Mouse (Mus musculus) liver, embryonic 15.5 days (tissue): ENCODE measurements at regions not wholly inside any gene's neighbourhood (a gene's known extent, or its start where the extent isn't known, plus 50 kb on each side); places are given as distances from the start of the nearest gene placed in this dataset.

ENCODE experiments used
- ATAC-seq: fragments of 200-750 bp; cut with Nextera tagmentation; 2 replicates; pipeline ENCODE4 v1.8.0; 2017; ENCODE audit warnings: moderate number of reproducible peaks, mild to moderate bottlenecking, moderate library complexity; ENCODE audit not compliant: insufficient read depth
- H3K27ac ChIP-seq: fragments of 300-500 bp; sonication (generic); replicated peaks from 2 replicates; pipeline ENCODE4 v1.5.1; 2015; ENCODE audit warnings: mild to moderate bottlenecking, inconsistent platforms
- H3K27me3 ChIP-seq: fragments of 300-500 bp; sonication (generic); 2 replicates; pipeline ENCODE4 v1.6.1; 2015; ENCODE audit warnings: mild to moderate bottlenecking, inconsistent platforms
- H3K36me3 ChIP-seq: fragments of 300-500 bp; sonication (generic); replicated peaks from 2 replicates; pipeline ENCODE4 v1.6.1; 2015; ENCODE audit warnings: moderate library complexity, mild to moderate bottlenecking, inconsistent platforms
- H3K4me1 ChIP-seq: fragments of 300-500 bp; sonication (generic); replicated peaks from 2 replicates; pipeline ENCODE4 v1.6.1; 2015; ENCODE audit warnings: inconsistent platforms
- H3K4me2 ChIP-seq: fragments of 300-500 bp; sonication (generic); 2 replicates; pipeline ENCODE4 v1.6.1; 2015; ENCODE audit warnings: moderate library complexity, mild to moderate bottlenecking, inconsistent platforms
- H3K4me3 ChIP-seq: fragments of 300-500 bp; sonication (generic); replicated peaks from 2 replicates; pipeline ENCODE4 v1.5.1; 2015; ENCODE audit warnings: mild to moderate bottlenecking, inconsistent platforms
- H3K9ac ChIP-seq: fragments of 300-500 bp; sonication (generic); 2 replicates; pipeline ENCODE4 v1.6.1; 2015; ENCODE audit warnings: moderate library complexity, mild to moderate bottlenecking, inconsistent platforms
- H3K9me3 ChIP-seq: fragments of 300-500 bp; sonication (generic); replicated peaks from 2 replicates; pipeline ENCODE4 v1.6.1; 2016; ENCODE audit warnings: inconsistent platforms
- WGBS: fragments of 180-500 bp; shearing (Covaris S2); methylation state at CpG from one replicate; pipeline ENCODE4 v1.1.7; 2015; ENCODE audit warnings: mixed read lengths; ENCODE audit not compliant: insufficient replicate concordance; 5-methylcytosine and 5-hydroxymethylcytosine counted together

- no peaks in the 10 kb centered on the region for H3K4me1 ChIP-seq
- no peaks in the 10 kb centered on the region for H3K36me3 ChIP-seq
- H3K4me2 ChIP-seq, result no peak overlapping the region
- H3K27me3 ChIP-seq, result no peaks in the 10 kb centered on the region
- WGBS, result 68% methylated on average over 9 of the region's 9 CpGs
- H3K4me3 ChIP-seq, result no peak overlapping the region
- ATAC-seq, result no peak
- H3K9me3 ChIP-seq, result no peaks in the 10 kb centered on the region
- H3K9ac ChIP-seq, result no peak overlapping the region
- no peak overlapping the region for H3K27ac ChIP-seq
Measured at GRCm38 (mm10) chr7:134498716-134499115, 113.3 kb upstream of the D7Ertd443e start.

- Histone ChIP-seq H3K4me2 (no peak overlapping the region), H3K4me3 (no peak overlapping the region), H3K9ac (no peak overlapping the region), H3K36me3 (no peaks in the 10 kb centered on the region), H3K9me3 (no peaks in the 10 kb centered on the region), H3K27me3 (no peaks in the 10 kb centered on the region), H3K4me1 (no peaks in the 10 kb centered on the region), H3K27ac (no peak overlapping the region)
- no peak for ATAC-seq
- 49% methylated on average over 4 of the region's 4 CpGs for WGBS
Measured at GRCm38 (mm10) chr7:134499429-134499828, 114.0 kb upstream of the D7Ertd443e start.

GRCm38 (mm10) chr7:134500210-134500609 is 114.7 kb upstream of the D7Ertd443e start:
- 54% methylated on average over 4 of the region's 4 CpGs for WGBS
- no peaks in the 10 kb centered on the region for H3K9me3 ChIP-seq
- H3K4me2 ChIP-seq, result no peak overlapping the region
- H3K4me1 ChIP-seq, result no peaks in the 10 kb centered on the region
- no peak overlapping the region for H3K9ac ChIP-seq
- H3K27me3 ChIP-seq, result no peaks in the 10 kb centered on the region
- no peak overlapping the region for H3K4me3 ChIP-seq
- H3K27ac ChIP-seq, result no peak overlapping the region
- H3K36me3 ChIP-seq, result no peaks in the 10 kb centered on the region
- no peak for ATAC-seq

GRCm38 (mm10) chr7:134501079-134501478 is 115.6 kb upstream of the D7Ertd443e start:
- 17% methylated on average over 1 of the region's 1 CpGs for WGBS
- H3K27ac ChIP-seq, result no peak overlapping the region
- H3K27me3 ChIP-seq, result no peaks in the 10 kb centered on the region
- ATAC-seq, result no peak
- no peaks in the 10 kb centered on the region for H3K4me1 ChIP-seq
- H3K4me3 ChIP-seq, result no peak overlapping the region
- no peaks in the 10 kb centered on the region for H3K9me3 ChIP-seq
- H3K9ac ChIP-seq, result no peak overlapping the region
- H3K36me3 ChIP-seq, result no peaks in the 10 kb centered on the region
- no peak overlapping the region for H3K4me2 ChIP-seq

- Histone ChIP-seq H3K4me2 (no peak overlapping the region), H3K36me3 (no peaks in the 10 kb centered on the region), H3K9me3 (no peaks in the 10 kb centered on the region), H3K27me3 (no peaks in the 10 kb centered on the region), H3K27ac (no peak overlapping the region), H3K9ac (no peak overlapping the region), H3K4me1 (no peaks in the 10 kb centered on the region), H3K4me3 (no peak overlapping the region)
- WGBS, result 57% methylated on average over 6 of the region's 6 CpGs
- ATAC-seq, result no peak
Measured at GRCm38 (mm10) chr7:134510333-134510928, 125.0 kb upstream of the D7Ertd443e start.

GRCm38 (mm10) chr7:134519372-134519975 is 134.0 kb upstream of the D7Ertd443e start:
- Histone ChIP-seq H3K4me2 (no peak overlapping the region), H3K4me3 (no peak overlapping the region), H3K27me3 (no peaks in the 10 kb centered on the region), H3K9me3 (no peaks in the 10 kb centered on the region), H3K9ac (no peak overlapping the region), H3K27ac (no peak overlapping the region), H3K4me1 (peaks cover 15% of the 10 kb centered on the region), H3K36me3 (no peaks in the 10 kb centered on the region)
- no peak for ATAC-seq
- 21% methylated on average over 9 of the region's 9 CpGs for WGBS

GRCm38 (mm10) chr7:134523897-134524296 is 138.4 kb upstream of the D7Ertd443e start:
- Histone ChIP-seq H3K4me2 (peak overlapping the region; percentile 20; the same call in 1 of the 2 replicates), H3K27me3 (no peaks in the 10 kb centered on the region), H3K36me3 (no peaks in the 10 kb centered on the region), H3K4me1 (peaks cover 28% of the 10 kb centered on the region), H3K4me3 (no peak overlapping the region), H3K27ac (peak overlapping the region; percentile 74), H3K9me3 (no peaks in the 10 kb centered on the region), H3K9ac (no peak overlapping the region)
- peak; percentile 69 for ATAC-seq
- 30% methylated on average over 8 of the region's 8 CpGs for WGBS

- no peak overlapping the region for H3K9ac ChIP-seq
- H3K36me3 ChIP-seq, result no peaks in the 10 kb centered on the region
- peak overlapping the region; percentile 55; the same call in 1 of the 2 replicates for H3K27ac ChIP-seq
- WGBS, result 59% methylated on average over 1 of the region's 1 CpGs
- no peaks in the 10 kb centered on the region for H3K27me3 ChIP-seq
- H3K4me3 ChIP-seq, result no peak overlapping the region
- H3K4me1 ChIP-seq, result peaks cover 28% of the 10 kb centered on the region
- no peaks in the 10 kb centered on the region for H3K9me3 ChIP-seq
- peak overlapping the region; percentile 23; the same call in 1 of the 2 replicates for H3K4me2 ChIP-seq
- ATAC-seq, result peak; percentile 91
Measured at GRCm38 (mm10) chr7:134525041-134525440, 139.6 kb upstream of the D7Ertd443e start.

GRCm38 (mm10) chr7:134525461-134525860 is 140.0 kb upstream of the D7Ertd443e start:
- Histone ChIP-seq H3K4me1 (peaks cover 28% of the 10 kb centered on the region), H3K27ac (peak overlapping the region; percentile 55; the same call in 1 of the 2 replicates), H3K36me3 (no peaks in the 10 kb centered on the region), H3K9me3 (no peaks in the 10 kb centered on the region), H3K4me2 (0 out of 2 replicates have a peak overlapping the region, but pooled peaks have one; percentile 23), H3K9ac (no peak overlapping the region), H3K4me3 (no peak overlapping the region), H3K27me3 (no peaks in the 10 kb centered on the region)
- peak; percentile 67 for ATAC-seq
- WGBS, result 27% methylated on average over 2 of the region's 2 CpGs

GRCm38 (mm10) chr7:134527351-134527750 is 141.9 kb upstream of the D7Ertd443e start:
- H3K36me3 ChIP-seq, result no peaks in the 10 kb centered on the region
- WGBS, result 59% methylated on average over 2 of the region's 2 CpGs
- ATAC-seq, result no peak

GRCm38 (mm10) chr7:134528026-134528425 is 142.4 kb upstream of the Dock1 start:
- ATAC-seq, result no peak
- H3K36me3 ChIP-seq, result no peaks in the 10 kb centered on the region
- H3K27ac ChIP-seq, result no peak overlapping the region
- 66% methylated on average over 3 of the region's 3 CpGs for WGBS
- no peak overlapping the region for H3K4me3 ChIP-seq
- no peak overlapping the region for H3K4me2 ChIP-seq
- H3K9ac ChIP-seq, result no peak overlapping the region
- no peaks in the 10 kb centered on the region for H3K9me3 ChIP-seq
- H3K4me1 ChIP-seq, result peaks cover 26% of the 10 kb centered on the region
- no peaks in the 10 kb centered on the region for H3K27me3 ChIP-seq

More at GRCm38 (mm10) chr7:134527351-134527750, 141.9 kb upstream of the D7Ertd443e start:
- H3K27ac ChIP-seq, result no peak overlapping the region
- no peak overlapping the region for H3K4me2 ChIP-seq
- H3K27me3 ChIP-seq, result no peaks in the 10 kb centered on the region
- no peaks in the 10 kb centered on the region for H3K9me3 ChIP-seq
- no peak overlapping the region for H3K4me3 ChIP-seq
- peaks cover 28% of the 10 kb centered on the region for H3K4me1 ChIP-seq
- H3K9ac ChIP-seq, result no peak overlapping the region
